Mouse (Mus musculus) subcutaneous adipose tissue, adult 2 months (tissue): Measurements from ENCODE around the gene Fxyd6. TPM values are rescaled to one million over a fixed set of nuclear protein-coding genes. Genes with fewer than 3 reads are reported as not detected.

Experiments
- polyA plus RNA-seq: library from polyadenylated mRNA; depleted of rRNA; stranded (reverse); fragments of >200 nt; gene quantifications from 2 replicates; pipeline ENCODE4 v1.2.3, GENCODE M21; 2012; ENCODE audit warnings: low replicate concordance; rRNA removed

Fxyd6 gene
- polyA plus RNA-seq = 11.1 and 87.0 TPM in 2 replicates

GRCm38 (mm10) chr9:45370117-45370561, at the start of gene Fxyd6:
Gene Fxyd6 (plus strand): TSS chr9:45370185.

GRCm38 (mm10) chr9:45399434-45399833, 29.4 kb downstream of the Fxyd6 start, which contains the start of gene Fxyd2:
Gene Fxyd2 (plus strand): TSS chr9:45399669.

GRCm38 (mm10) chr9:45426456-45426855, 56.5 kb downstream of the Fxyd6 start, which contains the start of gene Dscaml1:
Gene Dscaml1 (plus strand): TSS chr9:45426628.

Other genes with a start within 250 kb of the Fxyd6 start
- 0.49 and 0.62 TPM in 2 replicates for gene Scn4b, start 231.8 kb upstream of the Fxyd6 start, polyA plus RNA-seq
- gene BC049352, start 188.2 kb upstream of the Fxyd6 start, polyA plus RNA-seq = 1.3 and 1.6 TPM in 2 replicates
- gene Tmprss4, start 166.1 kb upstream of the Fxyd6 start, polyA plus RNA-seq = 10.2 TPM in 1 of 2 replicates, not detected in the other
- gene Il10ra, start 101.0 kb upstream of the Fxyd6 start, polyA plus RNA-seq = 9.7 and 14.6 TPM in 2 replicates
- 0.84 TPM in 1 of 2 replicates, not detected in the other for gene Tmprss13, start 51.1 kb upstream of the Fxyd6 start, polyA plus RNA-seq
- 15.4 and 34.3 TPM in 2 replicates for gene Fxyd2, start 29.5 kb downstream of the Fxyd6 start, polyA plus RNA-seq
- gene Dscaml1, start 56.4 kb downstream of the Fxyd6 start, polyA plus RNA-seq = 0.13 TPM in 1 of 2 replicates, not detected in the other